Mouse (Mus musculus): ENCODE measurements around the gene Cpb1.

DNA sequence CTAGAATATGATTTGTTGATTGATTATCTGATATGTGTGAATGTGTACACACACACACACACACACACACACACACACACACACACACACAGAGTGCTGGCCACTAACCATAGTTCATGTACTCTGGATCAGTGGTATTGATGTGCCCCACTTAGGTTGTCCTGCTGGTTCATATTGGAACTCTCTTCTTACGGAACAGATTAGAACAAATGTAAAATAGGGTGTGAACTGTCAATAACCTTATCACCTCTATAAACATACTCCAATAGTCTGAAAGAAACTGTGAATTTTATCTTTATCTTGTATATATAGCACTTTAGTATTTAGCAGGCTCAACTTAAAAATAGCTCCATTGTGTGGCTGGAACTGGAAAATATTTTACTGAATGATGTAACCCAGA is 38.6 kb downstream of the Cpb1 start:
- TF ChIP-seq E2F4 (IDR thresholded peaks at IDR 0.05; ENCODE audit: insufficient read depth) (no peak), POLR2AphosphoS2 (IDR thresholded peaks at IDR 0.05; ENCODE audit: insufficient read length, low read depth) (no peak), MYOG (IDR thresholded peaks at IDR 0.05; ENCODE audit: control insufficient read depth in 1 of 3, insufficient read depth in 1 of 3, insufficient read length in 2 of 3, low read depth in 2 of 3) (no peak), MYOD1 (IDR thresholded peaks at IDR 0.05; ENCODE audit: control insufficient read depth in 1 of 3, insufficient read length in 2 of 3, low read depth in 2 of 3) (no peak)

Data from myocyte (in vitro differentiated cells).